Comparison of ENCODE assay signal across 33 mouse cellular contexts in the genomic region with DNA sequence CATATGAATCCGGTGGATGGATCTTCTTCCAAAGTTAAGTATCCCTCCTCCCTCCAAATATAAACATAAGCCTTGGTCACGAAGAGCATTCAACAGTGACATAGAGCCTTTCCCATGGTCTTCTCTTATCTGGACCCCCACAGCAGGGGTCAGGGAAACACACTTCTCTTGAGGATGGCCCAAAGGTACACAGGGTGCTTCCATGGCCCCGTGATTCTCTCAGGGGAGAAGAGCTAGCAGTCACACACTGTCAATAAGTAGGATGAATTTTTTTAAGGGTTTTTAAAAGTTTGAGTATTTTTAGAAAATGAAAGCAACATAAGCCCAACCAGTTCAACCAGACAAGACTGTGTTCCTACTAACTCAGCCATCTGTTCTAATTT. TPM values are rescaled to one million over a fixed set of nuclear protein-coding genes. Genes with fewer than 3 reads are reported as not detected.
DNase-seq lines count a peak whose midpoint lies in the region; ATAC-seq and TF ChIP-seq lines count a peak whose summit lies in the region.
"Had no signal": no experiment of that assay in that cellular context is flagged by ENCODE, and none has a peak within 500 bp of the region (broad histone marks: within the 10 kb centered on the region; RNA-seq: fewer than 3 reads in every experiment).

No protein-coding gene starts in this region.

- intact Hi-C loops in heart, adult 2 months (cut with DNase I): no loop called here
- intact Hi-C loops in left cerebral cortex, postnatal 25 days (cut with DNase I): no loop called here

- WGBS in heart, adult 2 months: 78% methylated on average over 3 of the region's 3 CpGs

- no peaks in the 10 kb centered on the region for H3K27me3 ChIP-seq in heart, adult 2 months (ENCODE audit: control insufficient read depth, insufficient read depth, low read length)
- H3K27me3 ChIP-seq in CH12.LX (replicated peaks): no peaks in the 10 kb centered on the region
- H3K27me3 ChIP-seq: embryonic facial prominence, embryonic 15.5 days; forebrain, embryonic 12.5 days; heart, embryonic 13.5 days; hindbrain, embryonic 15.5 days; liver, embryonic 12.5 days; midbrain, embryonic 15.5 days; neural tube, embryonic 15.5 days had no signal

- dilution Hi-C loops in CH12.LX (cut with MboI; ENCODE audit: extremely low pct_ligation_motif_present, extremely low pct_unique_long_range_greater_than_20kb, low sequenced_read_pairs): no loop called here

- no peaks in the 10 kb centered on the region for H3K9me3 ChIP-seq in CH12.LX (replicated peaks; ENCODE audit: low read length)
- H3K9me3 ChIP-seq: embryonic facial prominence, embryonic 10.5 days; embryonic facial prominence, embryonic 15.5 days; forebrain, embryonic 12.5 days; heart, embryonic 13.5 days; hindbrain, embryonic 15.5 days; liver, embryonic 12.5 days; midbrain, embryonic 10.5 days; midbrain, embryonic 15.5 days; neural tube, embryonic 15.5 days had no signal

- H3K36me3 ChIP-seq in heart, adult 2 months (ENCODE audit: control insufficient read depth, insufficient read depth, low read length): peaks cover 4% of the 10 kb centered on the region; the same call in 1 of the 2 replicates
- H3K36me3 ChIP-seq in CH12.LX (replicated peaks in 1 of 2; ENCODE audit: control insufficient read depth in 1 of 2, insufficient read depth in 1 of 2, low read length in 1 of 2): no peaks in the 10 kb centered on the region
- H3K36me3 ChIP-seq: embryonic facial prominence, embryonic 10.5 days; embryonic facial prominence, embryonic 15.5 days; forebrain, embryonic 12.5 days; heart, embryonic 13.5 days; hindbrain, embryonic 15.5 days; liver, embryonic 12.5 days; midbrain, embryonic 10.5 days; midbrain, embryonic 15.5 days; neural tube, embryonic 15.5 days had no signal

- in situ Hi-C loops in CH12.LX (cut with MboI; ENCODE audit: low pct_ligation_motif_present, low pct_unique_long_range_greater_than_20kb, low sequenced_read_pairs): no loop called here

- no peak for TF ChIP-seq POLR2A in heart, adult 2 months (IDR thresholded peaks at IDR 0.05; ENCODE audit: insufficient read depth, low read depth, low read length)
- no peak for TF ChIP-seq POLR2A in CH12.LX (IDR thresholded peaks at IDR 0.05; ENCODE audit: low read depth, low read length)

- TF ChIP-seq CTCF in heart, adult 2 months (IDR thresholded peaks at IDR 0.05): no peak
- no peak for TF ChIP-seq CTCF in CH12.LX (conservative IDR thresholded peaks at IDR 0.05 in 1 of 2, IDR thresholded peaks at IDR 0.05 in 1 of 2; ENCODE audit: low read depth in 2 of 2, low read length in 2 of 2)

- peak; percentile 4; the same call in 1 of the 2 replicates for ATAC-seq in neutrophil, adult 5-6 weeks (ENCODE audit: extremely low read depth, insufficient number of reproducible peaks, low FRiP score, poor library complexity, severe bottlenecking)
- ATAC-seq: activated CD4-positive, CD25-positive, alpha-beta regulatory T cell, adult 4 months; forebrain, postnatal 0 days; liver, embryonic 12.5 days; liver, postnatal 0 days; midbrain, embryonic 15.5 days had no signal

- H3K4me2 ChIP-seq in CH12.LX (ENCODE audit: insufficient read depth, low read depth, poor library complexity, severe bottlenecking): peak overlapping the region; percentile 65
- H3K4me2 ChIP-seq: embryonic facial prominence, embryonic 15.5 days; forebrain, embryonic 12.5 days; heart, embryonic 13.5 days; hindbrain, embryonic 15.5 days; liver, embryonic 12.5 days; midbrain, embryonic 15.5 days; neural tube, embryonic 15.5 days had no signal

- peak overlapping the region; percentile 18; the same call in 1 of the 2 replicates for H3K27ac ChIP-seq in heart, adult 2 months
- peak overlapping the region; percentile 93 for H3K27ac ChIP-seq in CH12.LX (ENCODE audit: insufficient read depth, low read depth)
- H3K27ac ChIP-seq in brown adipose tissue, adult 24 weeks (replicated peaks; ENCODE audit: low read depth, low read length): 0 out of 2 replicates have a peak overlapping the region, but pooled peaks have one; percentile 23
- H3K27ac ChIP-seq: embryonic facial prominence, embryonic 10.5 days; embryonic facial prominence, embryonic 15.5 days; forebrain, embryonic 12.5 days; heart, embryonic 13.5 days; hindbrain, embryonic 15.5 days; left cerebral cortex, adult 2 months; liver, embryonic 12.5 days; midbrain, embryonic 10.5 days; midbrain, embryonic 15.5 days; neural tube, embryonic 15.5 days had no signal

- DNase-seq in heart, adult 2 months: no peak
- no peak for DNase-seq in heart, adult 8-10 months (ENCODE audit: low spot score)
- DNase-seq in CH12.LX (ENCODE audit: extremely low read depth): no peak
- no peak for DNase-seq in left cerebral cortex, postnatal 25 days (ENCODE audit: low spot score in 2 of 2)
- DNase-seq in c-Kit-positive CD71-positive TER-119-positive erythroid progenitor cells, embryonic 14.5 days (ENCODE audit: low spot score): no peak
- no peak for DNase-seq in left cerebral cortex, adult 11 months (ENCODE audit: low spot score)
- DNase-seq: adrenal gland, adult 2 months; cerebellum, adult 2 months; cerebellum, postnatal 25 days; forebrain, postnatal 0 days; gastrocnemius, postnatal 10 days; heart, postnatal 10 days; kidney, adult 11 months; kidney, postnatal 14 days; left cerebral cortex, postnatal 4 days; liver, postnatal 0 days; lung, postnatal 14 days; right cerebral cortex, postnatal 25 days; thymus, adult 2 months; thymus, postnatal 36 days had no signal

- no peak overlapping the region for H3K9ac ChIP-seq in heart, adult 2 months (ENCODE audit: low read depth, low read length)
- H3K9ac ChIP-seq in CH12.LX (ENCODE audit: insufficient read depth, low read depth): peak overlapping the region; percentile 49
- H3K9ac ChIP-seq: embryonic facial prominence, embryonic 15.5 days; forebrain, embryonic 12.5 days; forebrain, postnatal 0 days; heart, embryonic 13.5 days; hindbrain, embryonic 15.5 days; liver, embryonic 12.5 days; liver, postnatal 0 days; midbrain, embryonic 15.5 days; neural tube, embryonic 15.5 days had no signal

- no peak for TF ChIP-seq RAD21 in CH12.LX (IDR thresholded peaks at IDR 0.05; ENCODE audit: low read depth, low read length)

- H3K4me1 ChIP-seq in heart, adult 2 months (ENCODE audit: control insufficient read depth, insufficient read depth, low read length): peaks cover 6% of the 10 kb centered on the region
- H3K4me1 ChIP-seq in CH12.LX (ENCODE audit: control insufficient read depth in 1 of 2, insufficient read depth in 2 of 2): peaks cover 24 to 64% of the 10 kb centered on the region in 2 experiments
- H3K4me1 ChIP-seq in brown adipose tissue, adult 24 weeks (ENCODE audit: control insufficient read depth, insufficient read depth, insufficient read length, low read length): peaks cover 13% of the 10 kb centered on the region
- H3K4me1 ChIP-seq: embryonic facial prominence, embryonic 15.5 days; hindbrain, embryonic 15.5 days; midbrain, embryonic 15.5 days; neural tube, embryonic 15.5 days had no signal

- no peak overlapping the region for H3K4me3 ChIP-seq in heart, adult 2 months
- H3K4me3 ChIP-seq in CH12.LX (replicated peaks in 1 of 3; ENCODE audit: low read depth in 2 of 3, low read length in 2 of 3, poor library complexity in 1 of 3): no peak overlapping the region
- H3K4me3 ChIP-seq in brown adipose tissue, adult 24 weeks (ENCODE audit: insufficient read depth, low read depth, low read length): no peak overlapping the region
- H3K4me3 ChIP-seq: embryonic facial prominence, embryonic 10.5 days; embryonic facial prominence, embryonic 15.5 days; forebrain, embryonic 12.5 days; heart, embryonic 13.5 days; hindbrain, embryonic 15.5 days; left cerebral cortex, adult 2 months; liver, embryonic 12.5 days; midbrain, embryonic 10.5 days; midbrain, embryonic 15.5 days; neural tube, embryonic 15.5 days had no signal

- no peak for TF ChIP-seq EP300 in heart, adult 2 months (IDR thresholded peaks at IDR 0.05; ENCODE audit: insufficient read depth, low read depth, low read length)
- TF ChIP-seq EP300 in CH12.LX (IDR thresholded peaks at IDR 0.05; ENCODE audit: low read length): no peak

- no peaks in the 10 kb centered on the region for H3K79me2 ChIP-seq in heart, adult 2 months (replicated peaks; ENCODE audit: control insufficient read depth, insufficient read depth, low read length)
- H3K79me2 ChIP-seq in CH12.LX (replicated peaks; ENCODE audit: control insufficient read depth, extremely low read depth, insufficient read depth, poor library complexity, severe bottlenecking): no peaks in the 10 kb centered on the region

TF ChIP-seq in CH12.LX, 34 proteins besides CTCF, POLR2A, EP300 and RAD21:
- TF ChIP-seq SMC3 (IDR thresholded peaks at IDR 0.05; ENCODE audit: low read depth, low read length) (no peak), NRF1 (IDR thresholded peaks at IDR 0.05; ENCODE audit: low read depth, low read length) (no peak), ZNF384 (IDR thresholded peaks at IDR 0.05; ENCODE audit: low read depth, low read length) (peak; percentile 46), ZMIZ1 (IDR thresholded peaks at IDR 0.05; ENCODE audit: low read depth, low read length) (no peak), IRF4 (IDR thresholded peaks at IDR 0.05; ENCODE audit: low read depth, low read length) (no peak), MEF2A (IDR thresholded peaks at IDR 0.05; ENCODE audit: borderline replicate concordance, low read depth, low read length) (peak; percentile 85), CHD2 (IDR thresholded peaks at IDR 0.05; ENCODE audit: low read length) (no peak)

RNA-seq across cellular contexts. Expression of gene Zfp36l1, which starts 58.2 kb away (rescaled TPM):
- total RNA-seq in heart, adult 2 months (2021): 10 to 100 TPM; 74.4 to 79.4 TPM
- 43.3 and 65.0 TPM in 2 replicates for polyA plus RNA-seq in heart, adult 2 months (2012; rRNA removed)
- total RNA-seq in heart, adult 8-10 months (2022): 100 to 1,000 TPM in 1 of 4 experiments, 10 to 100 TPM in 3; 65.0 to 103 (median 80.0) TPM
- total RNA-seq in CH12.LX (2012; rRNA removed): 42.3 and 50.7 TPM in 2 replicates
- 26.2 and 32.7 TPM in 2 replicates for total RNA-seq in CH12.LX (2014; rRNA removed)
- 175 and 192 TPM in 2 replicates for polyA plus RNA-seq in CH12.LX (2012; ENCODE audit: insufficient read length, low read depth)
- polyA plus RNA-seq in brown adipose tissue, adult 24 weeks (2012; ENCODE audit: insufficient read depth, insufficient read length, missing spikeins): 67.0 and 75.8 TPM in 2 replicates
- total RNA-seq in neutrophil, adult 5-6 weeks (2017): 142 and 166 TPM in 2 replicates
- total RNA-seq in left cerebral cortex, postnatal 25 days (2021): 10 to 100 TPM; 35.3 to 42.8 TPM

Comparison
In these comparisons a context has a peak if more than half of its experiments do, and no peak if none do; other contexts are left out.
1. H3K27ac ChIP-seq: peak in every context shown above with its lines; median percentile 93 in CH12.LX; 23 in brown adipose tissue, adult 24 weeks; 18 in heart, adult 2 months.